Comparison of ENCODE assay signal across 22 mouse cellular contexts in genomic region chr1:177067123-177067646, GRCm38 (mm10).
"Had no signal": no experiment of that assay in that cellular context is flagged by ENCODE, and none has a peak within 500 bp of the region (broad histone marks: within the 10 kb centered on the region; RNA-seq: fewer than 3 reads in every experiment).

No protein-coding gene starts in this region.

- ATAC-seq: forebrain, embryonic 16.5 days; intestine, embryonic 16.5 days had no signal

- DNase-seq: gastrocnemius, adult 2 months; gastrocnemius, postnatal 10 days; gastrocnemius, postnatal 25 days; heart, adult 18-20 months; heart, postnatal 10 days; kidney, adult 11 months; kidney, adult 2 months; kidney, adult 9 months; kidney, postnatal 14 days; kidney, postnatal 36 days; layer of hippocampus, adult 9-11 months; layer of hippocampus, postnatal 36 days; left cerebral cortex, postnatal 4 days had no signal

- H3K4me1 ChIP-seq: heart, embryonic 10.5 days; heart, embryonic 12.5 days; hindbrain, embryonic 15.5 days; kidney, embryonic 15.5 days; limb, embryonic 15.5 days had no signal

- H3K27ac ChIP-seq: gastrocnemius, adult 2 months; heart, embryonic 10.5 days; hindbrain, embryonic 15.5 days; kidney, embryonic 15.5 days; kidney, postnatal 0 days; limb, embryonic 13.5 days; limb, embryonic 15.5 days had no signal

- H3K4me2 ChIP-seq: heart, embryonic 12.5 days; hindbrain, embryonic 15.5 days; kidney, embryonic 15.5 days; limb, embryonic 13.5 days; limb, embryonic 15.5 days had no signal

- H3K9me3 ChIP-seq: heart, embryonic 10.5 days; heart, embryonic 12.5 days; hindbrain, embryonic 15.5 days; kidney, embryonic 15.5 days; limb, embryonic 13.5 days; limb, embryonic 15.5 days had no signal

- H3K4me3 ChIP-seq: gastrocnemius, adult 2 months; heart, embryonic 10.5 days; heart, embryonic 12.5 days; hindbrain, embryonic 15.5 days; kidney, embryonic 15.5 days; limb, embryonic 13.5 days; limb, embryonic 15.5 days had no signal

- H3K27me3 ChIP-seq: heart, embryonic 12.5 days; hindbrain, embryonic 15.5 days; kidney, embryonic 15.5 days; limb, embryonic 13.5 days; limb, embryonic 15.5 days had no signal

- H3K9ac ChIP-seq: heart, embryonic 12.5 days; hindbrain, embryonic 15.5 days; kidney, embryonic 15.5 days; limb, embryonic 13.5 days; limb, embryonic 15.5 days had no signal
